Mouse (Mus musculus) bone marrow macrophage, adult 2 months (primary cell): ENCODE results near the gene Pmepa1. TPM values are rescaled to one million over a fixed set of nuclear protein-coding genes. Genes with fewer than 3 reads are reported as not detected.

Experiments
- H3K27ac ChIP-seq: 2 replicates; pipeline ENCODE4 v1.5.1; 2012; ENCODE audit warnings: low read depth, low read length; ENCODE audit not compliant: insufficient read depth
- H3K4me1 ChIP-seq: 2 replicates; pipeline ENCODE4 v1.6.1; 2012; ENCODE audit warnings: low read length; ENCODE audit not compliant: control insufficient read depth, insufficient read depth
- H3K4me3 ChIP-seq: 2 replicates; pipeline ENCODE4 v1.5.1; 2012; ENCODE audit warnings: mild to moderate bottlenecking, low read length, moderate library complexity; ENCODE audit not compliant: insufficient read depth
- CTCF ChIP-seq: IDR thresholded peaks from 2 replicates; pipeline ENCODE4 v1.5.1; 2012; ENCODE audit warnings: low read depth, mild to moderate bottlenecking, low read length, moderate library complexity
- POLR2A ChIP-seq: IDR thresholded peaks from 2 replicates; pipeline ENCODE4 v1.6.1; 2012; ENCODE audit warnings: mild to moderate bottlenecking, low read depth, low read length, borderline replicate concordance
- polyA plus RNA-seq: library from polyadenylated mRNA; stranded (reverse); fragments of >200 nt; gene quantifications from 2 replicates; pipeline ENCODE4 v1.2.4, GENCODE M21; 2012; ENCODE audit not compliant: missing spikeins, insufficient read depth, insufficient read length

Gene Pmepa1
- polyA plus RNA-seq, 1 experiment: 1.5 TPM

- H3K4me3 ChIP-seq: no peak overlapping the region
These were observed 95.5 kb downstream of the Pmepa1 start for GRCm38 (mm10) chr2:173180721-173181388.

GRCm38 (mm10) chr2:173180026-173180425 is 96.3 kb downstream of the Pmepa1 start:
- H3K4me3 ChIP-seq: no peak overlapping the region
- H3K4me1 ChIP-seq: no peaks in the 10 kb centered on the region
- TF ChIP-seq POLR2A (no peak), CTCF (no peak)
- H3K27ac ChIP-seq: no peak overlapping the region

More at GRCm38 (mm10) chr2:173180721-173181388, 95.5 kb downstream of the Pmepa1 start:
- Histone ChIP-seq H3K27ac (no peak overlapping the region), H3K4me1 (no peaks in the 10 kb centered on the region)
- TF ChIP-seq POLR2A: no peak
- TF ChIP-seq CTCF: no peak

- no peak overlapping the region for H3K27ac ChIP-seq
- no peaks in the 10 kb centered on the region for H3K4me1 ChIP-seq
- no peak overlapping the region for H3K4me3 ChIP-seq
- TF ChIP-seq CTCF (no peak), POLR2A (no peak)
These were observed 97.3 kb downstream of the Pmepa1 start for GRCm38 (mm10) chr2:173179046-173179445.

GRCm38 (mm10) chr2:173177951-173178350 is 98.4 kb downstream of the Pmepa1 start:
- Histone ChIP-seq H3K4me3 (no peak overlapping the region), H3K4me1 (no peaks in the 10 kb centered on the region)
- TF ChIP-seq CTCF (no peak), POLR2A (no peak)

GRCm38 (mm10) chr2:173177481-173177880 is 98.9 kb downstream of the Pmepa1 start:
- Histone ChIP-seq H3K27ac (no peak overlapping the region), H3K4me3 (no peak overlapping the region), H3K4me1 (no peaks in the 10 kb centered on the region)
- TF ChIP-seq POLR2A: no peak
- no peak for TF ChIP-seq CTCF

More at GRCm38 (mm10) chr2:173177951-173178350, 98.4 kb downstream of the Pmepa1 start:
- no peak overlapping the region for H3K27ac ChIP-seq

- TF ChIP-seq CTCF (no peak), POLR2A (no peak)
These were observed 100.6 kb downstream of the Pmepa1 start for GRCm38 (mm10) chr2:173175703-173176102.

GRCm38 (mm10) chr2:173174569-173174968 is 101.8 kb downstream of the Pmepa1 start:
- Histone ChIP-seq H3K27ac (no peak overlapping the region), H3K4me1 (no peaks in the 10 kb centered on the region), H3K4me3 (no peak overlapping the region)
- no peak for TF ChIP-seq CTCF
- no peak for TF ChIP-seq POLR2A

More at GRCm38 (mm10) chr2:173175703-173176102, 100.6 kb downstream of the Pmepa1 start:
- H3K4me1 ChIP-seq: no peaks in the 10 kb centered on the region
- no peak overlapping the region for H3K27ac ChIP-seq
- no peak overlapping the region for H3K4me3 ChIP-seq

Other genes with a start within 250 kb of the Pmepa1 start
- not detected in 2 replicates for gene Ctcfl, start 157.0 kb downstream of the Pmepa1 start, polyA plus RNA-seq
- gene Pck1, start 123.5 kb downstream of the Pmepa1 start, polyA plus RNA-seq: 0.58 TPM in 1 of 2 replicates, not detected in the other
- gene Zbp1, start 57.6 kb downstream of the Pmepa1 start, polyA plus RNA-seq: 58.1 and 68.4 TPM in 2 replicates
- not detected in 2 replicates for gene 1700021F07Rik, start 246.1 kb upstream of the Pmepa1 start, polyA plus RNA-seq